Mouse (Mus musculus): Measurements from ENCODE around the gene Syt1. TPM values are rescaled to one million over a fixed set of nuclear protein-coding genes. Genes with fewer than 3 reads are reported as not detected.

Syt1 gene
- 1,000 to 10,000 TPM; 1,148 to 1,163 TPM for total RNA-seq (2021)
- long read RNA-seq, experiment 1, full-length matches to known transcripts, result 52 of 301 reads
- long read RNA-seq, experiment 1, partial matches to known transcripts, result 27 of 301 reads
- long read RNA-seq, experiment 1, other reads (novel, unspliced or antisense), result 222 of 301 reads
- long read RNA-seq, experiment 2, full-length matches to known transcripts, result 17 of 152 reads
- long read RNA-seq, experiment 2, partial matches to known transcripts, result 19 of 152 reads
- long read RNA-seq, experiment 2, other reads (novel, unspliced or antisense), result 116 of 152 reads

DNA sequence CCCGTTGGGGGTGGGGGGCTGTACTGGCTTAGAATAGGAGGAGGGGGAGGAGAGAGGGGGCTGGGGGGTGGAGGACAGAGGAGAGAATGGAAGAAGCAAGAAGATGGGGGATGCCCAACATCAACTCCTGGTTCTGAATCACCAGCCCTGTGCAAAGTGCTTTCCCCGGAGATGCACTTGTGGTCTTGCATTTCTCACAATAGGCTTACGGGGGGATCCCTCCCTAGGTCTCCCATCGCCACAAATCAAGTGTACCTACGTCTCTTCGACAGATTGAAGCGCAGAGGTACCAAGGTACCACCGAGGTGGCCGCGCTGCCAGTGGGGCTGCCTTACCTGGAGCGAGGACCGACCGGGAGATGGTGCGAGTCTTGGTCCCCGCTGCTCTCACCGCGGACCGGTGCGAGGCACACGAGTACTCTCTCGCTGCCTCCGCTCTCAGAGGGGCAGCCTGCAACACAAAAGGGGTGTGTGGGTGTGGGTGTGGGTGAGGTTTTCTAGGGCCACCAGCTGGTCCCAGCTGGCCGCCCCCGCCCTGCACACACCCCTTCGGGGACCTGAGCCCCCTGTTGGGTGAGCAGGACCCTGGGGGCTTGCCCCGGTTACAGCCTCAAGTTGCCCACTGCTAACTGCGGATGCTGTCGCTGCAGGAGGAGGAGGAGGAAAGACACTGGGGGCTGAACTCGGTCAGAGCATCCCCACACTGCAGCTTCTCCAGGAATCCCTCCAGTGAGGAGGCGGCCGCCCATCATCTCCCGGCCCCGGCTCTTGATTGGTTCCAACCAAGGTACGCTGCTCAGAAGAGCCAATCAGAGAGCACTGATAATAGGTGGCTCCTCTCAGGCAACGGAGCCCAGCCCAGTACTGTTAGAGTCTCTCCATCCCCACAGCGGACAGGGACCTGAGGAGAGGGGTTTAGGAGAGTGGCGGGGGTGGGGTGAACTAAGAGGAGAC, at the start of gene Syt1:
Gene Syt1, minus strand, starts transcription at position 742 of the 953 bp plus-strand sequence.
- DNase-seq (ENCODE audit: low spot score in 2 of 2), result peak; percentile 87 to 93

DNA sequence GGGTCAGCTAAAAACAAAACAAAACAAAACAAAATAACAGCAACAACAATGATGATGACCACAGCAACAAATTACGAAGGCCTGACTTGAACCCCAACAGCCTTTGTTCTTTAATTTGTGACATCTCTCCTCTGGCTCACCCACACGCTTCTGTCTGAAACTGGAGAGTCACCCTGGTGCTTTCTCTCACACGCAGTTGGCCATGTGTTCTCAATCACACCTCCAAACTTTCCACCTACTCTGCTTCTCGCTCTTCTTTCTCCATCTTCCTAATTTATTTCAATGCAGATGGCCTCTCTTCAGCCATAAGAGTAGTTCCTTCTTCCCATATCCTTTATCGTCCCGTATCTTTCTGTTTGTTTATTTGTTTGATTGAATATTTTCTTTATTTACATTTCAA, 45.7 kb upstream of the Syt1 start:
- peak; percentile 51 to 57 for DNase-seq (ENCODE audit: low spot score in 2 of 2)

DNA sequence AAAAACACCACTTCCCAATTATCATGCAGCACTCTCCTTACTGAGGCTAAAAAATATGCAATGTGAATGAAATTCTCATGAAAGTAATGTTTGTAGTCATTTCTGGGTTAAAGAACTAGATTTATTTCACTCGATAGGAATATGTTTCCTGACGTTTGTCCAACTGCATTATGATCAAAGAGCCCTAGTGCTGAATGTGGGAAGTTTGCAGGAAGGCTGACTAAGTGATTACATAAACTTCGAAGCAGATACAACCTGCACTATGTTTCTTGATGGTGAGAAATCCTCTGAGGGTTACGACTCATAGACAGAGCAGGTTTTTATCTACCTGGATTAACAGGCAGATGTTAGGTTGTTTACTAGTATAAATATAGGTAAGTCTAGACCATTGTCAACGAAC, 36.8 kb upstream of the Syt1 start:
- DNase-seq (ENCODE audit: low spot score in 2 of 2), result no peak

GRCm38 (mm10) chr10:109046988-109047387, 36.2 kb upstream of the Syt1 start:
- DNase-seq (ENCODE audit: low spot score in 2 of 2), result no peak

DNA sequence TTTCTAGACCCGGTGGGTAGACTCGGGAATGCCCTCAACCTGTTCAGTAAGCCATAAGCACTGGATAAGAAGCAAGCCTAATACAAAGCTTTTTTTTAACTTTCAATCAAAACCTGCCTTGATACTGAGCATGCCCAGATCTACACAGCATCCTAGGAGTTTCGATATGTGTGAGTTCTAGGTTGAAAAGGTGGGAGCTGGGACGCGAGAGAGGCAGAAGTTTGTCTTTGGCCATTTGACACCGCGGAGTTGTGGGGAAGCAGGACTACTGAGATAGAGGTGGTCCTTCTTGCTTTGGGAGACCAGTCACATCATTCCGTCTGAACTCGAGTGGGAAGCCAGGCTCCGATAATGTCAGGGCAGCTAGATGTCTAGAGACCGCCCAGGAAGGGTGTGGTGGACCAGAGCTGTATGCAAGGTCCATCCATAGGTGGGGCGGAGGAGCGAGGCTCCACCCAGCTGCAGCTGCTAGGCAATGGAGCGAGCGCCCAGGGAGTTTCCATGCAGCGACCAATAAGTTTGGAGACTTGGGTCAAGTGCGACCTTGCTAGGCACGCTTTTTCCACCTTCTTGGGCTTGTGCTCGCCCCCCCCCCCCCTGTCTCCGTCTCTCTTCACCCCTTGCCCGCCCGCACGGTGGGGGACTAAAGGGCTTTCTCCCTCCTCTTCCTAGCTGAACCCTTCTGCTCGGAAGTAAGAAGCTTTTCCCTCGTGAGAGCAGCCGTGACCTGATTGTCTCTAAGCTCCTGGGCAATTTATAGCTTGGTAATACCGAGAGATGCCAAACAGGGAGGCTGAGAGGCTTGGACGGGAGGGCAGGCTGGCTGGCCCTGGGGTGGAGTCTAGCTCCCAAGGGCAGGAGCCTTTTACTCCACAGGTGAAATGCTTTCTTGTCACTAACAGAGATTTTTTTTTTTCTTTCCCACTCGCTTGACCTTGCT, 714 bp upstream of the Syt1 start:
- peak; percentile 60 to 76 for DNase-seq (ENCODE audit: low spot score in 2 of 2)

DNA sequence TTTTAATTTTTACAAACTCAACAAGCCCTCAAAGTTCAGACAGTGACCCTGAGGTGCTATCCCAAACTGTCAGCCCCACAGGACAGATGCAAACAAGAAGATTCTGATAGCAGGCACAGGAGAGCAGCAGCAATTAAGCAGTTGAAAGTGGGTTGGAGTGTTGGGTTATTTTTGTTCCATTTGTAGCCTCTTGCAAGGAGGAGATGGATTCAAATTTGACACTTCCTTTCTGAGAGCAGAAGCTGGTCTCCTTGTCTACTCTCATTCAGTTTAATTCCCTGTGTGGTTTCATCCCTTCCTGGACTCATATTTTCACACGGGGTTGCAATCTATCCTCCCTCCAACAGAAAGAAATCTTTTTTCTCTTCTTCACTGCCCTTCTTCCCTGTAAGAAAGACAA, 951 bp downstream of the Syt1 start:
- no peak for DNase-seq (ENCODE audit: low spot score in 2 of 2)

DNA sequence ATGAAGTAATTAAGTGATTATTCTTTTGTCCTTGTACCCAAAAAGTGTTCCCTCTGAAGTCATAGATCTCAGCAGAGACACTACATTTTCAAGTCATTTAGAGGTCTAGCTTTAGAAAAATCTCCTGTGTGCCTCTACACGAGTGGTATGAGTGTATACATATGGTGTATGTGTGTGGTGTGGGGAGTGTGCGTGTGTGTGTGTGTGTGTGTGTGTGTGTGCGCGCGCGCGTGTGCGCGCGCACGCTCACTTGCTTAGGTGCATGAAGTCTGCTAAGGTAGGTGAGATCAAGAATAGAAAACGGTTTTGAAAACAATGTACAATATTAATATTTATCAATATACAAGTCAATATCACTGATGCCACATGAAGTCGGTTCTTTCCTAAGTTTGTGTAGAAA, 2.3 kb downstream of the Syt1 start:
- DNase-seq (ENCODE audit: low spot score in 2 of 2), result no peak

DNA sequence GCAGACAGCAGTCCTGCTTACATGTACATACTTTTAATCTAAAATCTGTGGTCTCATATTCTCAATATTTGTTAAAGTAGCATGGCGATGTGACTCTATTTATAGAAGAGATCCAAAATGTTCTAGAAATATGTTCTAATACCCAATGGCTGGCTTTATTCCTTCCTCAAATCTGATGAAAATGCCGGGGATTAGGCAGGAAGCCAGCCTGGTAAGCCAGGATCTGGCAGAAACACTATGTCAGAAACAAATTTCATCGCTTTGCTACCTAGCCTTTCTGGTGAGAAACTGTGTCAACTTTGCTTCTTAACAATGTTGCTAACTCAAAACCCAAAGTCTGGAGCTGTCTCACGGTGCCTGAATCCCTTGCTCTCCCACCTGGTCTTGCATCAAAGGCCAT, 7.3 kb downstream of the Syt1 start:
- no peak for DNase-seq (ENCODE audit: low spot score in 2 of 2)

DNA sequence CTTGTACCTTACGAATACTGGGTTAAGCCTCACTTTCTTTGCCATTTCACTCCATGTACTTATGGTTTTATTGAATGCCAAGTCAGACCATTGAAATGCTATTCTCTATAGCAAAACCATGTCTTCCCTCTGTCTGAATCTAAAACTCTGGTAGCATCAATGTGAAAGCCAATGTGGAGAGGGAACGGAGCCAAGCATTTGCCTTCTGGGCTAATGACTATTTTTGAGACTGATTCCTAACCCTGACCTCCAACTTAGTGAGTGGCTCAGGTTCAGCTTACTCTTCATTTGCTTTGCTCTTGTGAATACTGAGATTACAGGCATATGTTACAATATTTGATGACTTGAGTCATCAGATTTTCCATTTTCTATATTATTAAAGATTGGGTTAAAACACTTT, 23.5 kb downstream of the Syt1 start:
- no peak for DNase-seq (ENCODE audit: low spot score in 2 of 2)

DNA sequence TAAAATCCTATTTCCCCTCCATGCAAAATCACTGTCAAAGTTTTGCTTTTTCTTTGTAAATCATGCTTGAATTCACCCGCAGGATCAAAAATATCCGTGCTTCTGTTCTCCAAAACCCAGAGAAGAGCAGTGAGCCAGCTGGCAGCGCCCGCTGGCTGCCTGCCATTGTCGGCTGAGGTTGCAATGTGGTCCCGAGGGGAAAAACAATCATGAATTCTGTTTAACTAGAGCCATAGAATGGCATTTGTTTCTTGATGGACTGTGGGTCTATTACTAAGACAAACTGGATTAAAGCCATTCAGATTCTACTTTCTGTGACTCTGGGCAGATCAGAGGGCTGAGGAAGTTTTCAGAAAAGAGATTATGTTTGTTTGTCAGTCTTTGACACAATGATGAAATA, 31.1 kb downstream of the Syt1 start:
- DNase-seq (ENCODE audit: low spot score in 2 of 2), result peak; percentile 59 to 79

GRCm38 (mm10) chr10:108954952-108955351, 55.8 kb downstream of the Syt1 start:
- DNase-seq (ENCODE audit: low spot score in 2 of 2), result no peak

GRCm38 (mm10) chr10:108952182-108952581, 58.6 kb downstream of the Syt1 start:
- no peak for DNase-seq (ENCODE audit: low spot score in 2 of 2)

- no peak for DNase-seq (ENCODE audit: low spot score in 2 of 2)
Observed at GRCm38 (mm10) chr10:108936838-108937430, 73.8 kb downstream of the Syt1 start.

DNA sequence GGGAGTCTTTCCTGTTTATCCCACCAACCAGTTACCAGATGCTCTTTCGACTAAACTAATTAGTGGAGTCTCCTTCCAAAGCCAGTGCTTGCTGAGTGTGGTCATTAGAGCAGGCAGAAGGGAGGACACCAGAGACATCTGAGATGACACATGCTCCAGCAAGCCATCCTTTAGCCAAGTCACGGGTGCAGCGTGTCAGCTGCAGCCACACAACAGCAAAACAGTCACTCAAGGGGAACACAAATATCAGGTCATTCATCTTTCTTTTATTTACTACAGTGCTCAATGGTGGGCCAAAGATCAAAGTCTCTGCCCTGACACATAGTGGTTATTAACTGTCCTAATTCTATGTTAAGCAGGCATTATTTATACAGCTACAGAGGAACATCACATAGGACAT, 80.5 kb downstream of the Syt1 start:
- no peak for DNase-seq (ENCODE audit: low spot score in 2 of 2)

GRCm38 (mm10) chr10:108929676-108930075, 81.1 kb downstream of the Syt1 start:
- peak in 1 of 2 experiments; percentile 8 for DNase-seq (ENCODE audit: low spot score in 2 of 2)

DNA sequence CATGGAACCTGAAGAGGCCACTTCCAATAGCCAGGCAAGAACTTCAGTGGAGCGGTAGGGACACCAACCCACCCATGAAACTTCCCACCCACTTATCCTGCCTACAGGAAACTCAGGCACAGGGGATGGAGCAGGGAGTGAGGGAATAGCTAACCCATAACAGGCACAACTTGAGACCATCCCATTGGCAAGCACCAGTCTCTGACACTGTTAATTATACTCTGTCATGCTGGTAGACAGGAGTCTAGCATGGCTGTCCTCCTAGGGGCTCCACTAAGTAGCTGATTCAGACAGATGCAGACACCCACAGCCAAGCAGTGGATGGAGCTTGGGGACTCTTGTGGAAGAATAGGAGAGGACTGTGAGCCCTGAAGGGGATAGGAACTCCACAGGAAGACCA, 105.5 kb downstream of the Syt1 start:
- DNase-seq (ENCODE audit: low spot score in 2 of 2), result no peak

GRCm38 (mm10) chr10:108904371-108904770, 106.4 kb downstream of the Syt1 start:
- no peak for DNase-seq (ENCODE audit: low spot score in 2 of 2)

GRCm38 (mm10) chr10:108896529-108896928, 114.3 kb downstream of the Syt1 start:
- no peak for DNase-seq (ENCODE audit: low spot score in 2 of 2)

GRCm38 (mm10) chr10:108893288-108893687, 117.5 kb downstream of the Syt1 start:
- DNase-seq (ENCODE audit: low spot score in 2 of 2), result no peak

- DNase-seq (ENCODE audit: low spot score in 2 of 2), result no peak
Observed at GRCm38 (mm10) chr10:108892441-108892840, 118.3 kb downstream of the Syt1 start.

GRCm38 (mm10) chr10:108889084-108889483, 121.7 kb downstream of the Syt1 start:
- DNase-seq (ENCODE audit: low spot score in 2 of 2), result no peak

Measured in left cerebral cortex, adult 18-20 months (tissue).